Mouse (Mus musculus): ENCODE results near the gene Slc17a1. TPM values are rescaled to one million over a fixed set of nuclear protein-coding genes. Genes with fewer than 3 reads are reported as not detected.

Slc17a1 gene
- total RNA-seq, 2 experiments from 2014 or later = not detected

Small RNAs within 50 kb of the gene (microRNA-seq; reads per million reads assigned to microRNA genes)
- gene Gm44344 = 0 reads per million in 2 experiments

Other genes starting within 250 kb of the Slc17a1 start
- 10 to 100 TPM; 36.6 to 38.0 TPM for gene Hist1h2be, start 246.6 kb upstream of the Slc17a1 start, total RNA-seq (2021)
- 100 to 1,000 TPM; 182 to 186 TPM for gene Hist1h1e, start 245.2 kb upstream of the Slc17a1 start, total RNA-seq (2021)
- 1 to 10 TPM; 6.3 to 6.7 TPM for gene Hist1h2ac, start 183.8 kb upstream of the Slc17a1 start, total RNA-seq (2021)
- 10 to 100 TPM; 87.0 to 92.4 TPM for gene Hist1h2bc, start 183.6 kb upstream of the Slc17a1 start, total RNA-seq (2021)
- gene Hist1h1t, start 171.9 kb upstream of the Slc17a1 start, total RNA-seq (2021) = under 1 TPM; 0.59 to 0.63 TPM
- 100 to 1,000 TPM; 153 to 157 TPM for gene Hist1h4c, start 169.3 kb upstream of the Slc17a1 start, total RNA-seq (2021)
- 1 to 10 TPM; 8.1 to 9.5 TPM for gene Hfe, start 156.9 kb upstream of the Slc17a1 start, total RNA-seq (2021)
- gene Hist1h1c, start 128.9 kb upstream of the Slc17a1 start, total RNA-seq (2021) = 100 to 1,000 TPM; 361 to 459 TPM
- 10 to 100 TPM; 86.2 to 86.5 TPM for gene Hist1h3c, start 122.1 kb upstream of the Slc17a1 start, total RNA-seq (2021)
- gene Hist1h2bb, start 121.0 kb upstream of the Slc17a1 start, total RNA-seq (2021) = 100 to 1,000 TPM; 106 to 125 TPM
- 100 to 1,000 TPM; 187 to 217 TPM for gene Hist1h2ab, start 116.6 kb upstream of the Slc17a1 start, total RNA-seq (2021)
- 100 to 1,000 TPM; 213 to 261 TPM for gene Hist1h3b, start 115.5 kb upstream of the Slc17a1 start, total RNA-seq (2021)
- 100 to 1,000 TPM; 131 to 149 TPM for gene Hist1h4b, start 110.7 kb upstream of the Slc17a1 start, total RNA-seq (2021)
- gene Hist1h4a, start 106.5 kb upstream of the Slc17a1 start, total RNA-seq (2021) = 100 to 1,000 TPM; 140 to 160 TPM
- 100 to 1,000 TPM; 159 to 176 TPM for gene Hist1h3a, start 105.4 kb upstream of the Slc17a1 start, total RNA-seq (2021)
- gene Hist1h1a, start 104.1 kb upstream of the Slc17a1 start, total RNA-seq (2021) = 100 to 1,000 TPM; 124 to 147 TPM
- not detected for gene Trim38, start 97.8 kb upstream of the Slc17a1 start, total RNA-seq (2021)
- gene Slc17a2, start 60.8 kb upstream of the Slc17a1 start, total RNA-seq (2021) = under 1 TPM in 1 of 2 experiments, not detected in 1; 0.11 TPM
- under 1 TPM in 1 of 2 experiments, not detected in 1; 0.07 TPM for gene Slc17a3, start 28.3 kb upstream of the Slc17a1 start, total RNA-seq (2021)
- not detected for gene Slc17a4, start 47.3 kb downstream of the Slc17a1 start, total RNA-seq (2021)
- gene Hist1h2ba, start 66.4 kb downstream of the Slc17a1 start, total RNA-seq (2021) = not detected
- not detected for gene Hist1h2aa, start 66.7 kb downstream of the Slc17a1 start, total RNA-seq (2021)
- not detected for gene Scgn, start 123.5 kb downstream of the Slc17a1 start, total RNA-seq (2021)